Mouse (Mus musculus) kidney, adult 2 months (tissue): ENCODE measurements around the gene Foxn1.

Source experiments
- CTCF ChIP-seq: fragments of 200-500 bp; conservative IDR thresholded peaks from 2 replicates; pipeline ENCODE4 v1.5.1; 2011; ENCODE audit warnings: low read depth, mild to moderate bottlenecking, control low read depth, low read length, moderate library complexity, mixed read lengths; ENCODE audit not compliant: insufficient read depth, insufficient read length
- POLR2A ChIP-seq: fragments of 200-500 bp; IDR thresholded peaks from one replicate; pipeline ENCODE4 v1.6.1; 2011; ENCODE audit warnings: low read depth, low read length, control low read depth

GRCm38 (mm10) chr11:78358330-78359007, 27.9 kb downstream of the Foxn1 start:
- peak; percentile 71 for TF ChIP-seq CTCF
- no peak for TF ChIP-seq POLR2A
